Mouse (Mus musculus) liver, embryonic 12.5 days (tissue): ENCODE measurements around the gene Hoxa7. TPM values are rescaled to one million over a fixed set of nuclear protein-coding genes. Genes with fewer than 3 reads are reported as not detected.

Experiments used
- ATAC-seq: fragments of 200-750 bp; cut with Nextera tagmentation; 2 replicates; pipeline ENCODE4 v1.8.0; 2017; ENCODE audit warnings: moderate number of reproducible peaks, mild to moderate bottlenecking, moderate library complexity
- H3K27ac ChIP-seq: fragments of 300-500 bp; sonication (generic); 2 replicates; pipeline ENCODE4 v1.5.1; 2016; ENCODE audit warnings: mild to moderate bottlenecking
- H3K27me3 ChIP-seq: fragments of 300-500 bp; sonication (generic); replicated peaks from 2 replicates; pipeline ENCODE4 v1.6.1; 2016; ENCODE audit warnings: mild to moderate bottlenecking, moderate library complexity
- H3K36me3 ChIP-seq: fragments of 300-500 bp; sonication (generic); 2 replicates; pipeline ENCODE4 v1.6.1; 2016; ENCODE audit warnings: mild to moderate bottlenecking, moderate library complexity
- H3K4me1 ChIP-seq: fragments of 300-500 bp; sonication (generic); 2 replicates; pipeline ENCODE4 v1.6.1; 2016
- H3K4me2 ChIP-seq: fragments of 300-500 bp; sonication (generic); 2 replicates; pipeline ENCODE4 v1.6.1; 2016; ENCODE audit warnings: mild to moderate bottlenecking, moderate library complexity
- H3K4me3 ChIP-seq: fragments of 300-500 bp; sonication (generic); 2 replicates; pipeline ENCODE4 v1.5.1; 2016; ENCODE audit warnings: mild to moderate bottlenecking, moderate library complexity
- H3K9ac ChIP-seq: fragments of 300-500 bp; sonication (generic); 2 replicates; pipeline ENCODE4 v1.6.1; 2016; ENCODE audit warnings: mild to moderate bottlenecking, moderate library complexity
- H3K9me3 ChIP-seq: fragments of 300-500 bp; sonication (generic); replicated peaks from 2 replicates; pipeline ENCODE4 v1.6.1; 2016; ENCODE audit warnings: mild to moderate bottlenecking, moderate library complexity
- WGBS: fragments of 180-500 bp; shearing (Covaris S2); methylation state at CpG from one replicate; pipeline ENCODE4 v1.1.7; 2016; ENCODE audit not compliant: insufficient replicate concordance; 5-methylcytosine and 5-hydroxymethylcytosine counted together
- polyA plus RNA-seq: library from polyadenylated mRNA; unstranded; fragments of >200 nt; fragmentation: Nextera tagmentation; extraction: Ambion mirVana; gene quantifications from 2 replicates; pipeline ENCODE4 v1.2.1, GENCODE M21; 2016

Hoxa7 gene
- polyA plus RNA-seq, 1 experiment from 2014 or later = 0.74 TPM

GRCm38 (mm10) chr6:52262463-52263320 lies 41.0 kb upstream of the Hoxa7 start:
- H3K27ac ChIP-seq = no peak overlapping the region
- H3K4me2 ChIP-seq = no peak overlapping the region
- 2% methylated on average over 24 of the region's 24 CpGs for WGBS
- peaks cover 11% of the 10 kb centered on the region for H3K4me1 ChIP-seq
- no peak overlapping the region for H3K9ac ChIP-seq
- ATAC-seq = no peak
- no peak overlapping the region for H3K4me3 ChIP-seq
- H3K36me3 ChIP-seq = no peaks in the 10 kb centered on the region
- peaks cover 96% of the 10 kb centered on the region for H3K27me3 ChIP-seq
- no peaks in the 10 kb centered on the region for H3K9me3 ChIP-seq

- no peaks in the 10 kb centered on the region for H3K9me3 ChIP-seq
- H3K4me1 ChIP-seq = peaks cover 11% of the 10 kb centered on the region
- no peak overlapping the region for H3K27ac ChIP-seq
- no peak overlapping the region for H3K4me3 ChIP-seq
- H3K9ac ChIP-seq = no peak overlapping the region
- peaks cover 98% of the 10 kb centered on the region for H3K27me3 ChIP-seq
- H3K36me3 ChIP-seq = no peaks in the 10 kb centered on the region
- WGBS = 3% methylated on average over 9 of the region's 9 CpGs
- no peak overlapping the region for H3K4me2 ChIP-seq
- ATAC-seq = no peak
Measured at GRCm38 (mm10) chr6:52261751-52262462, 40.3 kb upstream of the Hoxa7 start.

DNA sequence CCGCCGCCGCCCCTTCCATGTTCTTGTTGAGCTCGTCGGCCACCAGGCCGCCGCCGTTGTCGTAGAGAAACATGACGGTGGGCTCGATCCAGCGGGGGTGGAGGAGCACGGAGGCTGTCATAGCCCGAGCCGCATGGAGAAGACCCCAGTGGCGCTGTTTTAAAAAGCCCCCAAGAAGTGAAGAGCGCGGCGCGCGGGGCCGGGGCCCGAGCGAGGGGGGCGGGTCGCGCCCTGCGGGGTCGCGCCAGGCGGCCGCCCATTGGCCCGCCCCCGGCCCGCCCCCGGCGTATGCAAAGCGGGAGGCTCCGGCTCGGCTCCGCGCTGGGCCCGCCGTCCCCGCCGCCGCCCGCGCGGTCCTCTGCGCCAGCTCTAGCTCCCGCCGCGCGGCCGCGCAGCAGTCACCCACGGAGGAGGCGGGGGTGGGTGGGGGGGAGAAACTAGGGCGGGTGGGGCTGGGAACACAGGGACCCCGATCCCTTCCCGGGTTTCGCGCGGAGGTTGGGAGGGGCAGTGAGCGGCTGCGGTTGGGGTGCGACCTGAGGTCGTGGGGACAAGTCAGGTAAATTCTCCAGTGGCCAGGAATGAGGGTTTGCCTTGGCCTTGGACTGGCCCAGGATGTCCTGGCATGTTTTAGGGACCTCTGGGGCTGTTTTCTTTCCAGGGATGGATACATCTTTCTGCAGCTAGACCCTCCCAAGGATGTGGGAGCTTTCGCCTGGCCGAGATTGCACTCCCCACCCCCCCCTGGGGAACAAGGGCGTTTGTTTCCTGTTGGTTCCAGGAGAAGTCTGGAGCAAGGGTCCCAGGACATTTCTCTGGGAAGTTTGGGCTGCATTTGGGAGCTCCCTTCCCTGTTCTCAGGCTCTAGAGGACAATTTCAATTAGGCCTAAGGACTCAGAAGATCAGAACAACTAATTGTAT lies 39.3 kb upstream of the Hoxa7 start, which contains the start of gene Hoxa13:
Hoxa13 (minus strand) TSS at position 227 of the 922 bp plus-strand sequence.
- no peak within 1 kb of the TSS for H3K9ac ChIP-seq

DNA sequence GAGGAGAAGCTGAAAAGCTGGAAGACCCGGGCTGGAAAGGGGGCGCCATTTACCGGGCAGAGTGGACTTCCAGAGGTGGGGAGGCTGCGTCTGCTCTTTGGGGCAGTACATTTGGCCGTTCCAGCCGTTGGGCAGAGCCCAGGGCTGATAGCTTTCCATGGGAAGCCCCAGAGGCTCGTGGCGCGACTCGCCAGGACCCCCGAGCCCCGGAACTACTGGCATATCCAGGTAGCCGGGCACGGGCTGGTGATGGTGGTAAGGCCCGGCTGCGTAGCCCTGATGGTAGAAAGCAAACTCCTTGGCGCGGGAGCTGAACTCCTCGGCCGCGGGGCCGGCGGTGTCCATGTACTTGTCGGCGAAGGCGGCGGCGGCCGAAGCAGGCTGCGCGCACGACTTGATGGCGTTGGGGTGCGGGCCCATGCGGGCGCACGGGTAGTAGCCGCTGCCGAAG lies 38.2 kb upstream of the Hoxa7 start:
- 2% methylated on average over 36 of the region's 39 CpGs for WGBS

More for the DNA sequence above, 39.3 kb upstream of the Hoxa7 start, which contains the start of gene Hoxa13:
- under 1% methylated on average over 60 of the region's 72 CpGs for WGBS
- no peak for ATAC-seq
- Histone ChIP-seq H3K4me2 (peak within 1 kb of the TSS; percentile 64), H3K36me3 (no peaks in the 10 kb centered on the region), H3K9me3 (no peaks in the 10 kb centered on the region), H3K27me3 (peaks cover 96% of the 10 kb centered on the region), H3K4me1 (peaks cover 11% of the 10 kb centered on the region), H3K4me3 (peak within 1 kb of the TSS; percentile 53), H3K27ac (no peak within 1 kb of the TSS)

GRCm38 (mm10) chr6:52259081-52259790 lies 37.6 kb upstream of the Hoxa7 start:
- Histone ChIP-seq H3K27me3 (peaks cover 96% of the 10 kb centered on the region), H3K36me3 (no peaks in the 10 kb centered on the region), H3K9ac (no peak overlapping the region), H3K27ac (no peak overlapping the region), H3K9me3 (no peaks in the 10 kb centered on the region), H3K4me1 (peaks cover 11% of the 10 kb centered on the region), H3K4me2 (no peak overlapping the region), H3K4me3 (no peak overlapping the region)
- 2% methylated on average over 24 of the region's 25 CpGs for WGBS
- no peak for ATAC-seq

More for the DNA sequence above, 38.2 kb upstream of the Hoxa7 start:
- Histone ChIP-seq H3K27me3 (peaks cover 96% of the 10 kb centered on the region), H3K36me3 (no peaks in the 10 kb centered on the region), H3K4me3 (peak overlapping the region; percentile 15; the same call in 1 of the 2 replicates), H3K9me3 (no peaks in the 10 kb centered on the region), H3K4me1 (peaks cover 11% of the 10 kb centered on the region), H3K27ac (no peak overlapping the region), H3K9ac (no peak overlapping the region), H3K4me2 (peak overlapping the region; percentile 48)
- no peak for ATAC-seq

- Histone ChIP-seq H3K9ac (no peak overlapping the region), H3K4me2 (no peak overlapping the region), H3K4me1 (peaks cover 11% of the 10 kb centered on the region), H3K36me3 (no peaks in the 10 kb centered on the region), H3K4me3 (no peak overlapping the region), H3K27ac (no peak overlapping the region), H3K9me3 (no peaks in the 10 kb centered on the region), H3K27me3 (peaks cover 96% of the 10 kb centered on the region)
- 2% methylated on average over 6 of the region's 6 CpGs for WGBS
- no peak for ATAC-seq
Measured at GRCm38 (mm10) chr6:52256956-52257355, 35.3 kb upstream of the Hoxa7 start.

DNA sequence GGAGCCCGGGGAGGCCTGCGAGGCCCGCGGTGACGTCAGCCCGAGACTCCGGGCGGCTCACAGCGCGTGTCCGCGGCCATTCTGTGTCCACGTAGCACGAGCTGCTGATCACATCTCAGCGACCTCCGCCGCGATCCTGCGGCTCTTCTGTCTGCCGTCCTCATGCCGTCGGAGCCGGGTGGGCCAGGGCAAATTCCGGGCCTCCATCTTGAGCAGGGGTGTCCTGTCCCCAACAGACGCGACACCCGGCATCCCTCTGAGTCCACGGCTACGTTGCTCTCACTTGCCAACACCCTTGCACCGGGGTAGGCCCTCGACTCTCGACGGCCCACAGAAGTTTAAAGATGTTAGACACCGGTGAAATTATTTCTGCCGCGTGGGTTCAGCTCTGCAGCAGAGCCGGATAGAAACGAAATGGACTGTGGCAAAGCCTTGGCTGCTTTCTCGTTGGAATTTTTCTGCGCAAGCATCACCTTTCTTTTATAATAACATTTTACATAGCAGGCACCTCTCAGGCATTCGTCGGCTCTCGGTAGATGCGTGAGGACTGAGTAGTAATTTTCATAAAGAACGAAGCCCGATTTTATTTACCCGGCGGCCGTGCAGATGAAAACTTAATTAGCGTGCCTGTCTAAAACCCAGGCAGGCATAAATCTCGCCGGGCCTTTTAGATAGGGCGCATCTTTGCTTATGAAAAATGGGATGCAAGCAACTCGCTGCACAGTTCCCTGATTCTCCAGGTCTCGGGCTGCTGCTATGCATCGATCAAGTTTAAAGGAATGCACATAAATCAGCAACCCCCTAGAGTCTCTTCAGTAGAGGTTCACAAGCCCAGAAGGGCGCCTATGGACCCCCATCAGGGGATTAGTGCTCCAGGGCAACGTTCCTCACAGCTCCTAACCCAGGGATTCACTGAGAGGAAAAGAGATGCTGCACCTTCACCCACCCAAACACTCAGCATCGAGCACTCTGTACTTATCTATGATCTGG lies 32.2 kb upstream of the Hoxa7 start:
- H3K9ac ChIP-seq = no peak overlapping the region
- H3K4me1 ChIP-seq = no peaks in the 10 kb centered on the region
- WGBS = 2% methylated on average over 59 of the region's 59 CpGs
- peaks cover 96% of the 10 kb centered on the region for H3K27me3 ChIP-seq
- no peaks in the 10 kb centered on the region for H3K9me3 ChIP-seq
- H3K4me2 ChIP-seq = 0 out of 2 replicates have a peak overlapping the region, but pooled peaks have one; percentile 18
- no peaks in the 10 kb centered on the region for H3K36me3 ChIP-seq
- no peak overlapping the region for H3K27ac ChIP-seq
- no peak overlapping the region for H3K4me3 ChIP-seq
- ATAC-seq = no peak

DNA sequence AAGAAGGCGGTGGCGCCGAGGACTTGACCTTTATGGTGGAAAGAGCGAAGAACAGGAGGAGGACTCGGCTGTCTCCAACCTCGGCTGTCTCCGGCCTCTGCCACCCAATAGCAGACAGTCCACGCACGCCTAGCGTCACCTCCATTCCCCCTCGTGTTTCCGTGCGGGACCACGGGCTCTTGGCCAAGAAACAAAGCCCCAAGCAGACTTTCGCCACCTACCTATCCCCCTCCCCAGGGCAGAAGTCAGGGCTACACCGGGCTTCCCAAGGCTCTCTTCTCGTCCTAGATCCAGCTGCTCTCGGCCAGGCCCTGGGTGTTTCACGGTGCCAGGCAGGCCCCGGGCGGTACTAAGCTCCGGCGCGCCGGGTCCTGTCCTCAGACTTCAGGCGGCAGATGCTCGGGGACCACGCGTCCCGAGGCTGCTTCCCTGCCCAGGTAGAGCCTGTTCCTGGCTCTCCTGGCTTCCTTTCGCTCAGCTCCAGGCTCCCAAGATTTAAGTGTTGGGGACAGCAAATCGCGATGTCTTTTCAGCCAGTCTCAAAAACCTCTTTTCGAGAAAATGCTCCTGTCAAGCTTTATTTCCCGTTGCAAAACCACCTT lies 31.2 kb upstream of the Hoxa7 start:
- H3K4me1 ChIP-seq = no peaks in the 10 kb centered on the region
- no peak overlapping the region for H3K4me3 ChIP-seq
- ATAC-seq = no peak
- H3K9ac ChIP-seq = no peak overlapping the region
- H3K4me2 ChIP-seq = no peak overlapping the region
- H3K27ac ChIP-seq = no peak overlapping the region
- 3% methylated on average over 35 of the region's 35 CpGs for WGBS
- H3K36me3 ChIP-seq = no peaks in the 10 kb centered on the region
- H3K27me3 ChIP-seq = peaks cover 96% of the 10 kb centered on the region
- no peaks in the 10 kb centered on the region for H3K9me3 ChIP-seq

DNA sequence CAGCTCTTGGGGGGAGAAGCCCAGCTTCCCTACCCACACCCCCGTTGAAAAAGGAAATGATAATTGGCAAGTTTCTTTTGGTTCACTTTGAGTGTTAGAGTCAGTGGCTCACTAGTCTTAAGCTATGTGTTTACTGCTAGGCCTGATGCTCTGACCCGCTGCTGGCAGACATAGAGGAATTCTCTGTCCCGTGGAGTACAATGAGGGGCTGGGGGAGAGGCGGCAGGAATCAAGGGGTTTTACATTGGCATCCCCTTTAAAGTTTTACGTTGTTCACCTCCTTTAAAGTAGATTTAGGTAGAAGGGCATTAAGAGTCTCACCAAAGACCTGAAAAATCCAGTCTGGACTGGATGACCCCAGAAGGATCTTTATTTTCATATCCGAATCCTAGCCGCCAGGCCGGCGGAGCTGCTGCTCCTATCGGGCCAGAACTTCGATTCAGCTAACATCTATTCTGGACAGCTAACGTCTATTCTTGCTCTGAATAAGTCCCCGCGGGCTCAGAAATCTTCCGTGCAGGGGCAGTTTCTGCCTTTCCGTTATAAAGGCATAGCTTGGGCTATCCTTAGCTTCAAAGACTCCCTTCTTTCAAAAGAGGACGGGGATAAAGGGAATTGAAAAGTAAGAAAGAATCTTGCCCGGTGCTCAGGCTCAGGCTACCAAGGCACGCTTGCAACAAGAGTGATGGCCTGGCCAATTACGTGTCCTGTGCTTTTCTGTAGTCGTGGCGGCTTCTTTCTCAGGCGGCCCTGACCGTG lies 30.5 kb upstream of the Hoxa7 start:
- no peak for ATAC-seq
- Histone ChIP-seq H3K27ac (no peak overlapping the region), H3K4me1 (no peaks in the 10 kb centered on the region), H3K27me3 (peaks cover 97% of the 10 kb centered on the region), H3K4me2 (no peak overlapping the region), H3K36me3 (no peaks in the 10 kb centered on the region), H3K9ac (no peak overlapping the region), H3K9me3 (no peaks in the 10 kb centered on the region), H3K4me3 (no peak overlapping the region)
- 2% methylated on average over 24 of the region's 24 CpGs for WGBS
